Mouse (Mus musculus) stomach, postnatal 0 days (tissue): ENCODE results near the gene Vps72. TPM values are rescaled to one million over a fixed set of nuclear protein-coding genes. Genes with fewer than 3 reads are reported as not detected.

Source experiments
- ATAC-seq: fragments of 200-750 bp; cut with Nextera tagmentation; 2 replicates; pipeline ENCODE4 v1.8.0; 2017; ENCODE audit not compliant: low FRiP score, low TSS enrichment
- DNase-seq: peaks from one replicate; pipeline ENCODE4 v3.0.0-alpha.2; 2016; ENCODE audit warnings: low spot score
- H3K27ac ChIP-seq: fragments of 300-500 bp; sonication (generic); replicated peaks from 2 replicates; pipeline ENCODE4 v1.5.1; 2014; ENCODE audit warnings: mild to moderate bottlenecking, control low read depth
- H3K27me3 ChIP-seq: fragments of 300-500 bp; sonication (generic); 2 replicates; pipeline ENCODE4 v1.6.1; 2014; ENCODE audit warnings: low read length; ENCODE audit not compliant: control insufficient read depth, insufficient read depth
- H3K36me3 ChIP-seq: fragments of 300-500 bp; sonication (generic); 2 replicates; pipeline ENCODE4 v1.6.1; 2014; ENCODE audit warnings: low read length, mixed read lengths; ENCODE audit not compliant: control insufficient read depth, insufficient read depth
- H3K4me1 ChIP-seq: fragments of 300-500 bp; sonication (generic); replicated peaks from 2 replicates; pipeline ENCODE4 v1.6.1; 2014; ENCODE audit warnings: antibody characterized with exemption; ENCODE audit not compliant: control insufficient read depth, insufficient read depth
- H3K4me2 ChIP-seq: fragments of 300-500 bp; sonication (generic); replicated peaks from 2 replicates; pipeline ENCODE4 v1.6.1; 2014; ENCODE audit warnings: low read depth, mild to moderate bottlenecking, control low read depth, moderate library complexity
- H3K4me3 ChIP-seq: fragments of 300-500 bp; sonication (generic); 2 replicates; pipeline ENCODE4 v1.5.1; 2014; ENCODE audit warnings: low read depth, low read length, control low read depth
- H3K9ac ChIP-seq: fragments of 300-500 bp; sonication (generic); 2 replicates; pipeline ENCODE4 v1.6.1; 2014; ENCODE audit warnings: mild to moderate bottlenecking, low read length, control low read depth, mixed read lengths
- H3K9me3 ChIP-seq: fragments of 300-500 bp; sonication (generic); 2 replicates; pipeline ENCODE4 v1.6.1; 2016; ENCODE audit warnings: low read length; ENCODE audit not compliant: control insufficient read depth
- CTCF ChIP-seq: IDR thresholded peaks from 2 replicates; pipeline ENCODE4 v1.5.1; 2016; ENCODE audit warnings: antibody characterized with exemption, low read depth, mild to moderate bottlenecking, moderate library complexity
- EP300 ChIP-seq: optimal IDR thresholded peaks from 2 replicates; pipeline ENCODE3; 2016; ENCODE audit warnings: antibody characterized with exemption
- WGBS: fragments of 180-500 bp; shearing (Covaris S2); extraction: QIAGEN DNeasy Blood & Tissue Kit; methylation state at CpG from one replicate; pipeline ENCODE4 v1.1.7; 2014; 5-methylcytosine and 5-hydroxymethylcytosine counted together
- polyA plus RNA-seq: library from polyadenylated mRNA; unstranded; fragments of >200 nt; fragmentation: Nextera tagmentation; extraction: Ambion mirVana; gene quantifications from 2 replicates; pipeline ENCODE4 v1.2.1, GENCODE M21; 2015

The Vps72 gene
- polyA plus RNA-seq: 60.8 and 65.9 TPM in 2 replicates

- Histone ChIP-seq H3K27me3 (no peaks in the 10 kb centered on the region), H3K36me3 (peaks cover 5% of the 10 kb centered on the region), H3K4me3 (peak within 1 kb of the TSS; percentile 59), H3K9me3 (no peaks in the 10 kb centered on the region), H3K4me2 (peak within 1 kb of the TSS; percentile 43), H3K9ac (peak within 1 kb of the TSS; percentile 83), H3K4me1 (no peaks in the 10 kb centered on the region), H3K27ac (peak within 1 kb of the TSS; percentile 96)
- under 1% methylated on average over 54 of the region's 54 CpGs for WGBS
- DNase-seq: peak; percentile 92
- TF ChIP-seq EP300 (peak; percentile 39), CTCF (no peak)
- peak; percentile 75 for ATAC-seq
These were observed at the start of gene Vps72 for GRCm38 (mm10) chr3:95110911-95111726. TSS of gene Vps72 (plus strand) at chr3:95111022.

DNA sequence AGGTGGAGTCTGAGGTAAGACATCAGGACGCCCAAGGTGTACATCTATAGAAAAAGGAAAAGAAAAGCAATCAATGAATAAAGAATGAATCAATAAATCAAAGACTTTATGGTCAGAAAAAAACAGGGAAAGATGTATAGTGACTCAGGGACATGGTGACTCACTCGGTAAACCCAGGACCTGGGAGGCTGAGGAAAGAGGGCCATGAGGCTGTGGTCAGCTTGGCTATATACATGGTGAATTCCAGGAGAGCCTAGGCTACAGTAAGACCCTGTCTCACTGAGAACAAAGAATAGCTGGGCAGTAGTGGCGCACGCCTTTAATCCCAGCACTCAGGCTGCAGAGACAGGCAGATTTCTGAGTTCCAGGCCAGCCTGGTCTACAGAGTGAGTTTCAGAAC, 47.1 kb upstream of the Vps72 start:
- Histone ChIP-seq H3K27ac (no peak overlapping the region), H3K9me3 (no peaks in the 10 kb centered on the region), H3K4me3 (no peak overlapping the region), H3K27me3 (no peaks in the 10 kb centered on the region), H3K4me1 (no peaks in the 10 kb centered on the region), H3K36me3 (peaks cover 44% of the 10 kb centered on the region), H3K9ac (no peak overlapping the region), H3K4me2 (no peak overlapping the region)
- no peak for ATAC-seq
- TF ChIP-seq CTCF: no peak
- no peak for TF ChIP-seq EP300
- WGBS: 89% methylated on average over 4 of the region's 4 CpGs
- DNase-seq: no peak

GRCm38 (mm10) chr3:95065553-95065952, 45.3 kb upstream of the Vps72 start:
- no peak for ATAC-seq
- Histone ChIP-seq H3K4me3 (no peak overlapping the region), H3K4me2 (no peak overlapping the region), H3K9me3 (no peaks in the 10 kb centered on the region), H3K4me1 (no peaks in the 10 kb centered on the region), H3K9ac (no peak overlapping the region), H3K36me3 (peaks cover 48% of the 10 kb centered on the region), H3K27me3 (no peaks in the 10 kb centered on the region), H3K27ac (no peak overlapping the region)
- no peak for DNase-seq
- TF ChIP-seq CTCF (no peak), EP300 (no peak)
- WGBS: 80% methylated on average over 1 of the region's 1 CpGs

- Histone ChIP-seq H3K36me3 (peaks cover 44% of the 10 kb centered on the region), H3K9me3 (no peaks in the 10 kb centered on the region), H3K27me3 (no peaks in the 10 kb centered on the region), H3K4me2 (no peak overlapping the region), H3K4me1 (no peaks in the 10 kb centered on the region), H3K27ac (no peak overlapping the region), H3K9ac (no peak overlapping the region), H3K4me3 (no peak overlapping the region)
- ATAC-seq: peak; percentile 50; the same call in 1 of the 2 replicates
- TF ChIP-seq CTCF (no peak), EP300 (no peak)
- no peak for DNase-seq
- 83% methylated on average over 6 of the region's 6 CpGs for WGBS
These were observed 44.7 kb upstream of the Vps72 start for GRCm38 (mm10) chr3:95066095-95066494.

- Histone ChIP-seq H3K9me3 (no peaks in the 10 kb centered on the region), H3K4me2 (no peak overlapping the region), H3K4me3 (no peak overlapping the region), H3K36me3 (peaks cover 44% of the 10 kb centered on the region), H3K9ac (no peak overlapping the region), H3K4me1 (no peaks in the 10 kb centered on the region), H3K27me3 (no peaks in the 10 kb centered on the region), H3K27ac (no peak overlapping the region)
- 70% methylated on average over 11 of the region's 11 CpGs for WGBS
- TF ChIP-seq CTCF: no peak
- no peak for TF ChIP-seq EP300
- peak; percentile 90 for ATAC-seq
- DNase-seq: peak; percentile 33
These were observed 44.3 kb upstream of the Vps72 start for GRCm38 (mm10) chr3:95066570-95066969.

DNA sequence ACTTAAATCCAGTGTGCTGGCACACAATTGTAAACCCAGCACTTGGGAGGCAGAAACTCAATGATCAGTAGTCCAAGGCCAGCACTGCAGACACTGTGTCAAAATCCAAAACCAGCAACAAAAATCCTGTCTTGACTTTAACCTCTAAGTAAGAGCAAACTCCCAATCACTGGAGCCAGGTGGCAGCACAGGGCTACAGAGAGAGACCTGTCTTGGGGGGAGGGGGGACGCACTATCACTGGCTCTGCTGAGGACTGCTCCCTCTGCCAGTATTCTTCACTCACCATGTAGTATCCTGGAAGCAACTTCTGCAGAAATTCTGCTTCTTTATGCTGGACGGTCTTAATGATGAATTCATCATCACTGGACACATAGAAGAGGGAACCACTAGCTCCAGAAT, 39.2 kb upstream of the Vps72 start:
- Histone ChIP-seq H3K27ac (no peak overlapping the region), H3K4me3 (no peak overlapping the region), H3K36me3 (peaks cover 28% of the 10 kb centered on the region), H3K9ac (no peak overlapping the region), H3K4me1 (no peaks in the 10 kb centered on the region), H3K9me3 (no peaks in the 10 kb centered on the region), H3K27me3 (no peaks in the 10 kb centered on the region), H3K4me2 (no peak overlapping the region)
- WGBS: 90% methylated on average over 2 of the region's 2 CpGs
- DNase-seq (no peak), ATAC-seq (no peak)
- no peak for TF ChIP-seq EP300
- peak; percentile 40 for TF ChIP-seq CTCF
